Mouse (Mus musculus): ENCODE results near the gene Olfr366. TPM values are rescaled to one million over a fixed set of nuclear protein-coding genes. Genes with fewer than 3 reads are reported as not detected.
"Not testable (repeated sequence)": the region's sequence is repeated elsewhere in the genome, so short reads cannot be mapped to it uniquely, and the experiment has no call there.

The Olfr366 gene
- polyA plus RNA-seq (2012; rRNA removed) = not detected in 2 replicates

- no peak for TF ChIP-seq CTCF (IDR thresholded peaks at IDR 0.05; ENCODE audit: borderline replicate concordance, control insufficient read depth, extremely low read depth, insufficient read depth, low read length, poor library complexity)
- TF ChIP-seq POLR2A (IDR thresholded peaks at IDR 0.05; ENCODE audit: control insufficient read depth, extremely low read depth, insufficient read depth, low read length, poor library complexity) = no peak
- no peak for DNase-seq
- Histone ChIP-seq H3K27ac (ENCODE audit: control insufficient read depth, insufficient read depth, low read length) (no peak within 1 kb of the TSS), H3K27me3 (ENCODE audit: control insufficient read depth, insufficient read depth, low read length) (no peaks in the 10 kb centered on the region), H3K36me3 (ENCODE audit: control insufficient read depth, insufficient read depth, low read length) (no peaks in the 10 kb centered on the region), H3K4me1 (replicated peaks; ENCODE audit: control insufficient read depth, insufficient read depth, low read length) (no peaks in the 10 kb centered on the region), H3K4me3 (ENCODE audit: control insufficient read depth, insufficient read depth, low read length) (no peak within 1 kb of the TSS)
Observed at GRCm38 (mm10) chr2:37211274-37211673, at the start of gene Olfr366. Gene Olfr366, plus strand, starts transcription at chr2:37211574.

GRCm38 (mm10) chr2:37187898-37188297 lies 23.5 kb upstream of the Olfr366 start, which contains the start of gene Olfr365:
Gene Olfr365, plus strand, starts transcription at chr2:37188198.
- TF ChIP-seq POLR2A (IDR thresholded peaks at IDR 0.05; ENCODE audit: control insufficient read depth, extremely low read depth, insufficient read depth, low read length, poor library complexity) = no peak
- no peak for TF ChIP-seq CTCF (IDR thresholded peaks at IDR 0.05; ENCODE audit: borderline replicate concordance, control insufficient read depth, extremely low read depth, insufficient read depth, low read length, poor library complexity)
- WGBS = 80% methylated on average over 3 of the region's 3 CpGs

GRCm38 (mm10) chr2:37261781-37262180 lies 50.4 kb downstream of the Olfr366 start:
- not testable (repeated sequence) for DNase-seq; H3K27ac ChIP-seq (ENCODE audit: control insufficient read depth, insufficient read depth, low read length); H3K4me1 ChIP-seq (replicated peaks; ENCODE audit: control insufficient read depth, insufficient read depth, low read length); H3K4me3 ChIP-seq (ENCODE audit: control insufficient read depth, insufficient read depth, low read length); H3K27me3 ChIP-seq (ENCODE audit: control insufficient read depth, insufficient read depth, low read length); H3K36me3 ChIP-seq (ENCODE audit: control insufficient read depth, insufficient read depth, low read length)
- WGBS = 80% methylated on average over 7 of the region's 7 CpGs

More at GRCm38 (mm10) chr2:37187898-37188297, 23.5 kb upstream of the Olfr366 start, which contains the start of gene Olfr365:
- Histone ChIP-seq H3K27me3 (ENCODE audit: control insufficient read depth, insufficient read depth, low read length) (no peaks in the 10 kb centered on the region), H3K27ac (ENCODE audit: control insufficient read depth, insufficient read depth, low read length) (no peak within 1 kb of the TSS), H3K36me3 (ENCODE audit: control insufficient read depth, insufficient read depth, low read length) (no peaks in the 10 kb centered on the region), H3K4me1 (replicated peaks; ENCODE audit: control insufficient read depth, insufficient read depth, low read length) (no peaks in the 10 kb centered on the region), H3K4me3 (ENCODE audit: control insufficient read depth, insufficient read depth, low read length) (no peak within 1 kb of the TSS)
- DNase-seq = no peak

Other genes with a start within 250 kb of the Olfr366 start
- not detected in 2 replicates for gene Olfr357, start 217.7 kb upstream of the Olfr366 start, polyA plus RNA-seq (2012; rRNA removed)
- not detected in 2 replicates for gene Olfr358, start 202.2 kb upstream of the Olfr366 start, polyA plus RNA-seq (2012; rRNA removed)
- gene Olfr360, start 145.8 kb upstream of the Olfr366 start, polyA plus RNA-seq (2012; rRNA removed) = not detected in 2 replicates
- not detected in 2 replicates for gene Olfr361, start 122.3 kb upstream of the Olfr366 start, polyA plus RNA-seq (2012; rRNA removed)
- not detected in 2 replicates for gene Olfr362, start 93.7 kb upstream of the Olfr366 start, polyA plus RNA-seq (2012; rRNA removed)
- gene Olfr364-ps1, start 72.3 kb upstream of the Olfr366 start, polyA plus RNA-seq (2012; rRNA removed) = not detected in 2 replicates
- gene Olfr365, start 23.4 kb upstream of the Olfr366 start, polyA plus RNA-seq (2012; rRNA removed) = not detected in 2 replicates
- 0.18 TPM in 1 of 2 replicates, not detected in the other for gene Olfr368, start 114.9 kb downstream of the Olfr366 start, polyA plus RNA-seq (2012; rRNA removed)
- gene Pdcl, start 147.8 kb downstream of the Olfr366 start, polyA plus RNA-seq (2012; rRNA removed) = 17.0 and 17.7 TPM in 2 replicates
- 13.8 and 14.8 TPM in 2 replicates for gene Rc3h2, start 211.3 kb downstream of the Olfr366 start, polyA plus RNA-seq (2012; rRNA removed)
- gene Zbtb26, start 231.6 kb downstream of the Olfr366 start, polyA plus RNA-seq (2012; rRNA removed) = 4.6 and 5.0 TPM in 2 replicates
- 3.3 and 3.6 TPM in 2 replicates for gene Zbtb6, start 231.6 kb downstream of the Olfr366 start, polyA plus RNA-seq (2012; rRNA removed)
- 10.6 and 11.3 TPM in 2 replicates for gene Rabgap1, start 231.7 kb downstream of the Olfr366 start, polyA plus RNA-seq (2012; rRNA removed)

All from thymus, adult 2 months (tissue).